Mouse (Mus musculus) left cerebral cortex, adult 11 months (tissue): ENCODE results near the gene Shb.
A peak's percentile ranks its signal among the peaks of the same experiment; 100 is the strongest.
"Not testable (repeated sequence)": the region's sequence is repeated elsewhere in the genome, so short reads cannot be mapped to it uniquely, and the experiment has no call there.

ENCODE experiments used
- DNase-seq: peaks from one replicate; pipeline ENCODE4 v3.0.0; 2022; ENCODE audit warnings: low spot score

Shb gene

GRCm38 (mm10) chr4:45418229-45418950 lies 113.9 kb downstream of the Shb start:
- peak; percentile 13 for DNase-seq

GRCm38 (mm10) chr4:45416314-45416713 lies 116.0 kb downstream of the Shb start:
- DNase-seq, result no peak

- DNase-seq, result no peak
Observed at GRCm38 (mm10) chr4:45413674-45414338, 118.5 kb downstream of the Shb start.

- DNase-seq, result no peak
Observed at GRCm38 (mm10) chr4:45412433-45413192, 119.7 kb downstream of the Shb start.

GRCm38 (mm10) chr4:45411181-45411790 lies 121.0 kb downstream of the Shb start:
- DNase-seq, result no peak

- DNase-seq, result no peak
Observed at GRCm38 (mm10) chr4:45409270-45409669, 123.0 kb downstream of the Shb start.

- peak; percentile 74 for DNase-seq
Observed at GRCm38 (mm10) chr4:45408427-45409132, 123.7 kb downstream of the Shb start, which contains the start of gene Slc25a51. Gene Slc25a51 (minus strand): TSS chr4:45408766.

GRCm38 (mm10) chr4:45407703-45408334 lies 124.5 kb downstream of the Shb start:
- no peak for DNase-seq

- DNase-seq, result no peak
Observed at GRCm38 (mm10) chr4:45407001-45407702, 125.1 kb downstream of the Shb start.

- DNase-seq, result no peak
Observed at GRCm38 (mm10) chr4:45406397-45406796, 125.9 kb downstream of the Shb start.

GRCm38 (mm10) chr4:45405315-45405714 lies 127.0 kb downstream of the Shb start:
- no peak for DNase-seq

- no peak for DNase-seq
Observed at GRCm38 (mm10) chr4:45404086-45404485, 128.2 kb downstream of the Shb start.

- DNase-seq, result no peak
Observed at GRCm38 (mm10) chr4:45403499-45403878, 128.8 kb downstream of the Shb start.

GRCm38 (mm10) chr4:45402878-45403498 lies 129.3 kb downstream of the Shb start:
- no peak for DNase-seq

GRCm38 (mm10) chr4:45402281-45402680 lies 130.0 kb downstream of the Shb start:
- DNase-seq, result no peak

GRCm38 (mm10) chr4:45399421-45400210 lies 132.7 kb downstream of the Shb start:
- no peak for DNase-seq

- DNase-seq, result not testable (repeated sequence)
Observed at GRCm38 (mm10) chr4:45398315-45398714, 134.0 kb downstream of the Shb start.

GRCm38 (mm10) chr4:45396211-45396610 lies 136.1 kb downstream of the Shb start:
- DNase-seq, result not testable (repeated sequence)

GRCm38 (mm10) chr4:45393658-45394057 lies 138.6 kb downstream of the Shb start:
- DNase-seq, result no peak
